Mouse (Mus musculus): ENCODE measurements around the gene Mybpc3. TPM values are rescaled to one million over a fixed set of nuclear protein-coding genes. Genes with fewer than 3 reads are reported as not detected.

Mybpc3 gene
- polyA plus RNA-seq, 1 experiment from 2014 or later, result not detected

- 62% methylated on average over 3 of the region's 3 CpGs for WGBS
- no peak overlapping the region for H3K27ac ChIP-seq (ENCODE audit: low read depth, low read length)
- TF ChIP-seq CTCF (IDR thresholded peaks at IDR 0.05; ENCODE audit: low read depth), result no peak
- no peak overlapping the region for H3K4me3 ChIP-seq (ENCODE audit: low read depth, low read length)
- H3K4me2 ChIP-seq (replicated peaks; ENCODE audit: low read depth), result no peak overlapping the region
- no peaks in the 10 kb centered on the region for H3K27me3 ChIP-seq (replicated peaks; ENCODE audit: control insufficient read depth, insufficient read depth, low read length)
- no peak for ATAC-seq
- no peaks in the 10 kb centered on the region for H3K4me1 ChIP-seq (replicated peaks; ENCODE audit: control insufficient read depth, insufficient read depth, low read length)
- H3K9me3 ChIP-seq (ENCODE audit: control insufficient read depth), result no peaks in the 10 kb centered on the region
- no peaks in the 10 kb centered on the region; the same call in 1 of the 2 replicates for H3K36me3 ChIP-seq (ENCODE audit: control insufficient read depth, insufficient read depth)
- H3K9ac ChIP-seq (ENCODE audit: low read depth, low read length), result no peak overlapping the region
Observed at GRCm38 (mm10) chr2:91132035-91132434, 14.1 kb downstream of the Mybpc3 start.

GRCm38 (mm10) chr2:91136513-91137412 lies 18.8 kb downstream of the Mybpc3 start:
- no peaks in the 10 kb centered on the region for H3K9me3 ChIP-seq (ENCODE audit: control insufficient read depth)
- TF ChIP-seq CTCF (IDR thresholded peaks at IDR 0.05; ENCODE audit: low read depth), result no peak
- no peak overlapping the region for H3K27ac ChIP-seq (ENCODE audit: low read depth, low read length)
- H3K9ac ChIP-seq (ENCODE audit: low read depth, low read length), result no peak overlapping the region
- H3K4me3 ChIP-seq (ENCODE audit: low read depth, low read length), result no peak overlapping the region
- no peaks in the 10 kb centered on the region for H3K27me3 ChIP-seq (replicated peaks; ENCODE audit: control insufficient read depth, insufficient read depth, low read length)
- no peaks in the 10 kb centered on the region for H3K4me1 ChIP-seq (replicated peaks; ENCODE audit: control insufficient read depth, insufficient read depth, low read length)
- H3K4me2 ChIP-seq (replicated peaks; ENCODE audit: low read depth), result no peak overlapping the region
- H3K36me3 ChIP-seq (ENCODE audit: control insufficient read depth, insufficient read depth), result peaks cover 23% of the 10 kb centered on the region
- 82% methylated on average over 11 of the region's 11 CpGs for WGBS
- ATAC-seq, result no peak

GRCm38 (mm10) chr2:91137481-91137880 lies 19.5 kb downstream of the Mybpc3 start:
- Histone ChIP-seq H3K9me3 (ENCODE audit: control insufficient read depth) (no peaks in the 10 kb centered on the region), H3K27me3 (replicated peaks; ENCODE audit: control insufficient read depth, insufficient read depth, low read length) (no peaks in the 10 kb centered on the region), H3K4me2 (replicated peaks; ENCODE audit: low read depth) (no peak overlapping the region), H3K36me3 (ENCODE audit: control insufficient read depth, insufficient read depth) (peaks cover 30% of the 10 kb centered on the region), H3K4me3 (ENCODE audit: low read depth, low read length) (no peak overlapping the region), H3K4me1 (replicated peaks; ENCODE audit: control insufficient read depth, insufficient read depth, low read length) (no peaks in the 10 kb centered on the region), H3K27ac (ENCODE audit: low read depth, low read length) (no peak overlapping the region), H3K9ac (ENCODE audit: low read depth, low read length) (no peak overlapping the region)
- ATAC-seq, result no peak
- WGBS, result 87% methylated on average over 6 of the region's 6 CpGs
- no peak for TF ChIP-seq CTCF (IDR thresholded peaks at IDR 0.05; ENCODE audit: low read depth)

DNA sequence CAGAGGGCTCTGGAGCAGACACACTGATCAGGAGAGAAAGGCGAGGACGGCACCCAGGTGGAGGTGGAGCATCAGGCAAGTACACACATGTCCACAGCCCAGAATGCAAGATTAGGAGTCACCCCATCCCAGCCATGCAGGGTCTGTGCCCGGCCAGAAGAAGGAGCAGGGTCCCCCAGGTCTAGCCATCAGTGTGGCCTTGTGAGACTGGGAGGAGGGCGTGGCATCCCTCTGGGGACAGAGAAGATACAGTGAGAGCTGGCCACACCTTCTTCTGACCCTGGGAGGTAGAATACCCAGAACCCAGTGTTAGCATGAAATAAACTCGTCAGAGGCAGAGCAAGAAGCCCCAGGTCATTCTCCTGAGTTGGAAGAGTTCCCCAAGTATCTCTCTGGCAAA lies 21.4 kb downstream of the Mybpc3 start:
- Histone ChIP-seq H3K27ac (ENCODE audit: low read depth, low read length) (no peak overlapping the region), H3K4me1 (replicated peaks; ENCODE audit: control insufficient read depth, insufficient read depth, low read length) (no peaks in the 10 kb centered on the region), H3K4me3 (ENCODE audit: low read depth, low read length) (no peak overlapping the region), H3K27me3 (replicated peaks; ENCODE audit: control insufficient read depth, insufficient read depth, low read length) (no peaks in the 10 kb centered on the region), H3K9ac (ENCODE audit: low read depth, low read length) (no peak overlapping the region), H3K4me2 (replicated peaks; ENCODE audit: low read depth) (no peak overlapping the region), H3K9me3 (ENCODE audit: control insufficient read depth) (no peaks in the 10 kb centered on the region), H3K36me3 (ENCODE audit: control insufficient read depth, insufficient read depth) (peaks cover 46% of the 10 kb centered on the region)
- ATAC-seq, result no peak
- TF ChIP-seq CTCF (IDR thresholded peaks at IDR 0.05; ENCODE audit: low read depth), result no peak
- WGBS, result 69% methylated on average over 5 of the region's 5 CpGs

- Histone ChIP-seq H3K36me3 (ENCODE audit: control insufficient read depth, insufficient read depth) (peaks cover 50% of the 10 kb centered on the region), H3K27ac (ENCODE audit: low read depth, low read length) (no peak overlapping the region), H3K4me2 (replicated peaks; ENCODE audit: low read depth) (no peak overlapping the region), H3K9me3 (ENCODE audit: control insufficient read depth) (no peaks in the 10 kb centered on the region), H3K4me3 (ENCODE audit: low read depth, low read length) (no peak overlapping the region), H3K9ac (ENCODE audit: low read depth, low read length) (no peak overlapping the region), H3K27me3 (replicated peaks; ENCODE audit: control insufficient read depth, insufficient read depth, low read length) (no peaks in the 10 kb centered on the region), H3K4me1 (replicated peaks; ENCODE audit: control insufficient read depth, insufficient read depth, low read length) (no peaks in the 10 kb centered on the region)
- TF ChIP-seq CTCF (IDR thresholded peaks at IDR 0.05; ENCODE audit: low read depth), result no peak
- ATAC-seq, result no peak
- WGBS, result 84% methylated on average over 8 of the region's 8 CpGs
Observed at GRCm38 (mm10) chr2:91139764-91140163, 21.8 kb downstream of the Mybpc3 start.

GRCm38 (mm10) chr2:91142920-91143319 lies 25.0 kb downstream of the Mybpc3 start:
- no peaks in the 10 kb centered on the region for H3K27me3 ChIP-seq (replicated peaks; ENCODE audit: control insufficient read depth, insufficient read depth, low read length)
- H3K4me2 ChIP-seq (replicated peaks; ENCODE audit: low read depth), result no peak overlapping the region
- no peak overlapping the region for H3K27ac ChIP-seq (ENCODE audit: low read depth, low read length)
- H3K4me1 ChIP-seq (replicated peaks; ENCODE audit: control insufficient read depth, insufficient read depth, low read length), result no peaks in the 10 kb centered on the region
- H3K9me3 ChIP-seq (ENCODE audit: control insufficient read depth), result no peaks in the 10 kb centered on the region
- TF ChIP-seq CTCF (IDR thresholded peaks at IDR 0.05; ENCODE audit: low read depth), result no peak
- H3K4me3 ChIP-seq (ENCODE audit: low read depth, low read length), result no peak overlapping the region
- ATAC-seq, result no peak
- H3K9ac ChIP-seq (ENCODE audit: low read depth, low read length), result no peak overlapping the region
- peaks cover 57% of the 10 kb centered on the region for H3K36me3 ChIP-seq (ENCODE audit: control insufficient read depth, insufficient read depth)
- WGBS, result 92% methylated on average over 6 of the region's 6 CpGs

Measured in intestine, postnatal 0 days (tissue).